Mouse (Mus musculus): Measurements from ENCODE around the gene Cryzl1.

DNA sequence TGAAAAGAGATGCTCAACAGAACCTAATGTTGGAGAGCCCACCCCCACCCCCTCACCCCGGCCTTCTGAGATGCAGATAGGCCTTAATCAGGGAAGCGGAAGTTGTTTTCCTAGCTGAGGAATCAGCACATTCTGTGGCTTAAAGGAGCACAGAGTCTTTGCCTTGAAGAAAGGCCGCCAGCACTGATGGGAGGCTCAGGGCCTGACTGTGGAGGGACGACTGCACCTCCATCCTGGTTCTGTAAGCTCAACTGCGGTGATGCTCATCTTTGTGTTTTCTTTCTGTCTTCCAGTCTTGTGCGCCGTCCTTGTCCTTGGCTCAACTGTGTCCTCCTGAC is 12.1 kb upstream of the Cryzl1 start:
- TF ChIP-seq CTCF (IDR thresholded peaks at IDR 0.05; ENCODE audit: insufficient read depth, low read depth, low read length) (no peak), POLR2A (IDR thresholded peaks at IDR 0.05; ENCODE audit: insufficient read depth, low read depth, low read length) (no peak)
